Mouse (Mus musculus) urinary bladder, adult 2 months (tissue): ENCODE data around the gene Stk38. TPM values are rescaled to one million over a fixed set of nuclear protein-coding genes. Genes with fewer than 3 reads are reported as not detected.

Source experiments
- DNase-seq: peaks from one replicate; pipeline ENCODE4 v3.0.0; 2022; ENCODE audit warnings: low spot score
- polyA plus RNA-seq: library from polyadenylated mRNA; depleted of rRNA; stranded (reverse); fragments of >200 nt; gene quantifications from 2 replicates; pipeline ENCODE4 v1.2.3, GENCODE M21; 2012; rRNA removed

Gene Stk38
- polyA plus RNA-seq, 1 experiment = 81.3 TPM

GRCm38 (mm10) chr17:28926866-28927635, 80.7 kb downstream of the Stk38 start:
- DNase-seq = no peak

DNA sequence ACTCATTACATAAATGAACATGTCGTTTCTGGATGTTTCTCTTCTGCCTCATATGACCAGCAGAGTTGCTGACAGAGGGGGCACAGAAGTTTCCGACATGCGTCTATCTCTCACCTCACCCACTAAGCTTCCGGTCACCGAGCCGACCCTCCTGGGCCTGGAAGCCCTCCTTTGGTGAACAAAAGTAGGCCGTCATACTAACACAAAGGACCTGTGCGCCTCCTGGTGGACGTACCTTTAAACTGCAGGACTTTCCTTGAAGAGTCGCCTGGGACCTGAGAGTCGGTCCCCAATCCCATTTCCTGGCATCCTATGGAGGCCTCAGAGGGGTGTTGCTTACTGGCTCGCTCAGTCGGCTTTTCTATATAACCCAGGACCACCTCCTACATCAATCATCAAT, 81.4 kb downstream of the Stk38 start:
- peak; percentile 66 for DNase-seq

- DNase-seq = no peak
These were observed 82.7 kb downstream of the Stk38 start for GRCm38 (mm10) chr17:28924957-28925595.

- no peak for DNase-seq
These were observed 85.7 kb downstream of the Stk38 start for GRCm38 (mm10) chr17:28922096-28922495.

- DNase-seq = no peak
These were observed 86.7 kb downstream of the Stk38 start for GRCm38 (mm10) chr17:28921086-28921485.

Other genes with a start within 250 kb of the Stk38 start
- gene Mapk13, start 238.7 kb downstream of the Stk38 start, polyA plus RNA-seq = 32.7 and 42.8 TPM in 2 replicates
- gene Brpf3, start 206.9 kb downstream of the Stk38 start, polyA plus RNA-seq = 33.3 and 34.0 TPM in 2 replicates
- 0.01 TPM in 1 of 2 replicates, not detected in the other for gene Pnpla1, start 149.6 kb downstream of the Stk38 start, polyA plus RNA-seq
- gene 4930539E08Rik, start 92.7 kb downstream of the Stk38 start, polyA plus RNA-seq = 0.14 and 0.29 TPM in 2 replicates
- gene Pxt1, start 64.2 kb downstream of the Stk38 start, polyA plus RNA-seq = not detected in 2 replicates
- gene Kctd20, start 56.0 kb downstream of the Stk38 start, polyA plus RNA-seq = 37.8 and 41.6 TPM in 2 replicates
- 139 and 169 TPM in 2 replicates for gene Srsf3, start 24.6 kb upstream of the Stk38 start, polyA plus RNA-seq
- gene Cdkn1a, start 83.0 kb upstream of the Stk38 start, polyA plus RNA-seq = 39.8 and 42.3 TPM in 2 replicates
- gene Rab44, start 106.2 kb upstream of the Stk38 start, polyA plus RNA-seq = 1.5 and 1.9 TPM in 2 replicates
- gene Cpne5, start 230.2 kb upstream of the Stk38 start, polyA plus RNA-seq = 0.56 and 1.0 TPM in 2 replicates